Mouse (Mus musculus) intestine, embryonic 16.5 days (tissue): ENCODE data around the gene Dynlt1f. TPM values are rescaled to one million over a fixed set of nuclear protein-coding genes. Genes with fewer than 3 reads are reported as not detected.
"Not testable (repeated sequence)": the region's sequence is repeated elsewhere in the genome, so short reads cannot be mapped to it uniquely, and the experiment has no call there.

ENCODE experiments used
- ATAC-seq: fragments of 200-750 bp; cut with Nextera tagmentation; 2 replicates; pipeline ENCODE4 v1.8.0; 2017; ENCODE audit warnings: moderate TSS enrichment, moderate library complexity
- H3K27ac ChIP-seq: fragments of 300-500 bp; sonication (generic); 2 replicates; pipeline ENCODE4 v1.5.1; 2014; ENCODE audit warnings: mild to moderate bottlenecking, low read length
- H3K27me3 ChIP-seq: fragments of 300-500 bp; sonication (generic); replicated peaks from 2 replicates; pipeline ENCODE4 v1.6.1; 2014; ENCODE audit warnings: low read length, control low read depth, mixed read lengths; ENCODE audit not compliant: control insufficient read depth, insufficient read depth
- H3K36me3 ChIP-seq: fragments of 300-500 bp; sonication (generic); 2 replicates; pipeline ENCODE4 v1.6.1; 2014; ENCODE audit warnings: low read length, control low read depth; ENCODE audit not compliant: control insufficient read depth, insufficient read depth
- H3K4me1 ChIP-seq: fragments of 300-500 bp; sonication (generic); 2 replicates; pipeline ENCODE4 v1.6.1; 2014; ENCODE audit warnings: low read length, control low read depth, mixed read lengths; ENCODE audit not compliant: control insufficient read depth, insufficient read depth
- H3K4me2 ChIP-seq: fragments of 300-500 bp; sonication (generic); 2 replicates; pipeline ENCODE4 v1.6.1; 2014; ENCODE audit warnings: low read depth, low read length, control low read depth
- H3K4me3 ChIP-seq: fragments of 300-500 bp; sonication (generic); 2 replicates; pipeline ENCODE4 v1.5.1; 2014; ENCODE audit warnings: mild to moderate bottlenecking, low read length
- H3K9ac ChIP-seq: fragments of 300-500 bp; sonication (generic); 2 replicates; pipeline ENCODE4 v1.6.1; 2014; ENCODE audit warnings: low read depth, low read length
- H3K9me3 ChIP-seq: fragments of 300-500 bp; sonication (generic); 2 replicates; pipeline ENCODE4 v1.6.1; 2016; ENCODE audit warnings: low read length, control low read depth; ENCODE audit not compliant: control insufficient read depth
- WGBS: fragments of 180-500 bp; shearing (Covaris S2); extraction: QIAGEN DNeasy Blood & Tissue Kit; methylation state at CpG from one replicate; pipeline ENCODE4 v1.1.7; 2014; 5-methylcytosine and 5-hydroxymethylcytosine counted together
- polyA plus RNA-seq: library from polyadenylated mRNA; unstranded; fragments of >200 nt; fragmentation: Nextera tagmentation; extraction: Ambion mirVana; gene quantifications from 2 replicates; pipeline ENCODE4 v1.2.1, GENCODE M21; 2015

The Dynlt1f gene
- polyA plus RNA-seq, 1 experiment from 2014 or later = 250 TPM

DNA sequence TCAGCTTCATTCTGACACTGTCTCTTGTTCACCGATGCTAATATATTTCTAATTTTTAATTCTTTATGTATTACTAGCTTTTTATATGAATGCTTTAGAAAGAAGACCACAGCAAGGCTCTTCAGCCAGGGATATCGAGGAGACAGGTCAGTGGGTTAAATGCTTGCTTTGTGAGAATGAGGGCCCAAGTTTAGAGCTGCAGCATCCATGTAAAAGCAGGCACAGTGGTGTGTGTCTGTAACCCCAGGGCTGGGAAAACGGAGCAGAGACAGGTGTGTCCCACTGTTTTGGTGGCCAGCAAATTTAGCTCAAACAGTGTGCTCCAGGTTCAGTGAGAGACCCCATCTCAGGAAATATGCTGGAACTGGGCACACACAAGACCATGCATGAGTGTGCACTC lies 8.2 kb downstream of the Dynlt1f start:
- 94% methylated on average over 3 of the region's 3 CpGs for WGBS
- not testable (repeated sequence) for ATAC-seq

GRCm38 (mm10) chr17:6646841-6647240 lies 8.9 kb downstream of the Dynlt1f start:
- H3K27ac ChIP-seq, ATAC-seq, H3K36me3 ChIP-seq, H3K9ac ChIP-seq, H3K4me2 ChIP-seq, H3K27me3 ChIP-seq, H3K9me3 ChIP-seq, H3K4me3 ChIP-seq, H3K4me1 ChIP-seq: not testable (repeated sequence)
- WGBS = 94% methylated on average over 8 of the region's 8 CpGs

More for the DNA sequence above, 8.2 kb downstream of the Dynlt1f start:
- not testable (repeated sequence) for H3K4me3 ChIP-seq, H3K4me2 ChIP-seq, H3K9me3 ChIP-seq, H3K9ac ChIP-seq, H3K27ac ChIP-seq, H3K36me3 ChIP-seq, H3K4me1 ChIP-seq, H3K27me3 ChIP-seq

- not testable (repeated sequence) for H3K36me3 ChIP-seq, ATAC-seq, H3K4me3 ChIP-seq, H3K27ac ChIP-seq, H3K4me2 ChIP-seq, H3K27me3 ChIP-seq, H3K9ac ChIP-seq, H3K9me3 ChIP-seq, H3K4me1 ChIP-seq
- 86% methylated on average over 3 of the region's 4 CpGs for WGBS
These were observed 10.0 kb downstream of the Dynlt1f start for GRCm38 (mm10) chr17:6645668-6646067.

- not testable (repeated sequence) for H3K36me3 ChIP-seq, H3K9me3 ChIP-seq, H3K27ac ChIP-seq, ATAC-seq, H3K4me3 ChIP-seq, H3K4me2 ChIP-seq, H3K27me3 ChIP-seq, H3K4me1 ChIP-seq, H3K9ac ChIP-seq
- WGBS = 88% methylated on average over 4 of the region's 4 CpGs
These were observed 11.0 kb downstream of the Dynlt1f start for GRCm38 (mm10) chr17:6644673-6645072.

GRCm38 (mm10) chr17:6644210-6644609 lies 11.5 kb downstream of the Dynlt1f start:
- WGBS = 90% methylated on average over 9 of the region's 9 CpGs
- H3K4me3 ChIP-seq = not testable (repeated sequence)

GRCm38 (mm10) chr17:6640771-6641429 lies 14.8 kb downstream of the Dynlt1f start:
- H3K4me1 ChIP-seq, H3K36me3 ChIP-seq, H3K4me2 ChIP-seq, H3K27ac ChIP-seq, H3K9ac ChIP-seq, H3K27me3 ChIP-seq, H3K4me3 ChIP-seq, H3K9me3 ChIP-seq: not testable (repeated sequence)
- 74% methylated on average over 14 of the region's 14 CpGs for WGBS
- peak; percentile 84 for ATAC-seq

More at GRCm38 (mm10) chr17:6644210-6644609, 11.5 kb downstream of the Dynlt1f start:
- not testable (repeated sequence) for ATAC-seq, H3K9ac ChIP-seq, H3K4me1 ChIP-seq, H3K27ac ChIP-seq, H3K9me3 ChIP-seq, H3K4me2 ChIP-seq, H3K27me3 ChIP-seq, H3K36me3 ChIP-seq

DNA sequence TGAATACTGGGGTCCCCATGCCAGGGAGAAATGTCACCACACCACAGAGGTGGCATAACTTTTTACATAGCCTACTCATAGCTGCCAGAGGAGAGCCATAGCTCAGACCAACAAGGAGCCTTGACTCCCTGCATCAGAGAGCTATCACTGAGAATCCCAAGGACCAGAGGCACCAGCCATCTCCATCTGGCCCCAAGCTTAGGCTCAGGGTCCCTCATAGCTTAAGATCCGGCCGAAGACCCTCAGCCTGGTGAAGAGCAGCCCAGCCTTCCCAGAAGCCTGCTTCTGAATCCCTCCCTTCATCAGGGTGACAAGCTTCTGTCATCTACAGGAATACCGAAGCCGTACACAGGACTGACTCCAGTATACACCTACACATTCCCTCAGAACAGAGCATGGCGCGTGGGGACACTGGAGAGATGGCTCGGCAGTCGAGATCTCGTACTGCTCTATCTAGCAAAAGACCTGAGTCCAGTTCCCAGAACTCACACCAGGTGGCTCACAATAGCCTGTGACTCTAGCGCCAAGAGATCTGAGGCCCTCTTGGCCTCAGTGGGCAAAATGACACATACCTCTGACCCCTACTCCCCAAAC lies 15.6 kb downstream of the Dynlt1f start:
- 86% methylated on average over 10 of the region's 10 CpGs for WGBS

DNA sequence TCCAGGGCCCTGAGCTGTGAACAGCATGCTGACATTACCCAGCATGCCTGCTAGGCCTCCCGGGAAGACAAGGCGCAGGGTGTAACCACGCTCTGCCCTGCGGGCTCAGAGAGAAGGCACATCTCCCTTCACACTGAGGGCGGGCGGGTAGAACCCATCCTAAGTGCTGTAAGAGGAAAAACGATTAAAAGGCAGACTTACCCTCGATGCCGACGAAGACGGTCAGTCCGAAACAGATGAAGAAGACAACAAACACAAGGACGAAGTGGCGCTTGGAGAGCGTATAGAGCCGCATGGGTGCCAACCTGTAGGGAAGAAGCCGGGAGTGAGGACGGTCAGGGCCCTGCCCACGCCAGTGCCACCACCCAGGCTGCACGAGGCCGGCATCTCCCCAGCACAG lies 16.2 kb downstream of the Dynlt1f start:
- not testable (repeated sequence) for ATAC-seq
- WGBS = 94% methylated on average over 15 of the region's 21 CpGs

More for the DNA sequence above, 15.6 kb downstream of the Dynlt1f start:
- ATAC-seq, H3K4me3 ChIP-seq, H3K4me1 ChIP-seq, H3K9me3 ChIP-seq, H3K36me3 ChIP-seq, H3K4me2 ChIP-seq, H3K27me3 ChIP-seq, H3K9ac ChIP-seq, H3K27ac ChIP-seq: not testable (repeated sequence)

DNA sequence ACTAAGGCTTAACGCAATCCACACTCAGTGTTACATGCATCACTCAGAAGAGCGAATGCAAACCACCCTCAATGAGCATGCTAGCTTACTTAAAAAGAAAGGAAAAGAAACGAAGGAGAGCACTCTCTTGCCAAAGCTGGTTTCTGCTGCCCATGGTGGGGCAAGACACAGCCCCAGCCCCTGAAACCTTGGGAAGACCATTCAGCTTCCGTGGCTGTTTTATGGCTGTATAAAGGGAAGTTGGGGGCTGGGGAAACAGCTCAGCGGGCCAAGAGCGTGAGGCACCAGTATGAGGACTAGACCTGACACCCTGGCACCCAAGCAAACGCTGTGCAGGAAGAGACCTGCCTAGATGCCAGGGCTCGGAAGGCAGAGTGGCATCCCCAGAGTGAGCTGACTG lies 17.3 kb downstream of the Dynlt1f start:
- not testable (repeated sequence) for H3K9ac ChIP-seq, H3K27ac ChIP-seq, H3K4me3 ChIP-seq, H3K36me3 ChIP-seq, H3K4me1 ChIP-seq, H3K9me3 ChIP-seq, H3K4me2 ChIP-seq, ATAC-seq, H3K27me3 ChIP-seq
- WGBS = 88% methylated on average over 8 of the region's 8 CpGs

More for the DNA sequence above, 16.2 kb downstream of the Dynlt1f start:
- not testable (repeated sequence) for H3K4me3 ChIP-seq, H3K9ac ChIP-seq, H3K36me3 ChIP-seq, H3K27me3 ChIP-seq, H3K9me3 ChIP-seq, H3K4me2 ChIP-seq, H3K4me1 ChIP-seq, H3K27ac ChIP-seq

DNA sequence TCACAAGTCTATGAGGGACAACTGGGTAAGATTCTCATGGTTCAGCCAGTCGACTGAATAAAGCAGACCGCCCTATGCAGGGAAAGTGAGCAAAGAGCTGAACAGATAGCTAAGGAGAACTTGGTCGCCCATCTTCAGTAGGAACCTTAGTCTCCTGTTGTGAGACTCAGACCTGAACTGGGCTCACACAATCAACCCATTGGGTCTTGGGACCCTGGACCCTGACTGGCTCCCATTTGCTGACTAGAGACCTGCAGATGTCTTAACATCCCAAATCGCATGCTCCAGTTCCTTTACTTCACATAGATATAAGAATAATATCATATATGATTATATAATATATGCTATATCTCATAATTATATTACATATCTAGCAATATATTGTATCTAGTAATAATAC lies 18.3 kb downstream of the Dynlt1f start:
- H3K27me3 ChIP-seq, ATAC-seq, H3K9ac ChIP-seq, H3K36me3 ChIP-seq, H3K27ac ChIP-seq, H3K4me2 ChIP-seq, H3K4me1 ChIP-seq, H3K9me3 ChIP-seq, H3K4me3 ChIP-seq: not testable (repeated sequence)
- WGBS = 92% methylated on average over 4 of the region's 4 CpGs
